Mouse (Mus musculus): ENCODE results near the gene Elavl1. TPM values are rescaled to one million over a fixed set of nuclear protein-coding genes. Genes with fewer than 3 reads are reported as not detected.

Elavl1 gene
- polyA plus RNA-seq, 1 experiment from 2014 or later, result 162 TPM

DNA sequence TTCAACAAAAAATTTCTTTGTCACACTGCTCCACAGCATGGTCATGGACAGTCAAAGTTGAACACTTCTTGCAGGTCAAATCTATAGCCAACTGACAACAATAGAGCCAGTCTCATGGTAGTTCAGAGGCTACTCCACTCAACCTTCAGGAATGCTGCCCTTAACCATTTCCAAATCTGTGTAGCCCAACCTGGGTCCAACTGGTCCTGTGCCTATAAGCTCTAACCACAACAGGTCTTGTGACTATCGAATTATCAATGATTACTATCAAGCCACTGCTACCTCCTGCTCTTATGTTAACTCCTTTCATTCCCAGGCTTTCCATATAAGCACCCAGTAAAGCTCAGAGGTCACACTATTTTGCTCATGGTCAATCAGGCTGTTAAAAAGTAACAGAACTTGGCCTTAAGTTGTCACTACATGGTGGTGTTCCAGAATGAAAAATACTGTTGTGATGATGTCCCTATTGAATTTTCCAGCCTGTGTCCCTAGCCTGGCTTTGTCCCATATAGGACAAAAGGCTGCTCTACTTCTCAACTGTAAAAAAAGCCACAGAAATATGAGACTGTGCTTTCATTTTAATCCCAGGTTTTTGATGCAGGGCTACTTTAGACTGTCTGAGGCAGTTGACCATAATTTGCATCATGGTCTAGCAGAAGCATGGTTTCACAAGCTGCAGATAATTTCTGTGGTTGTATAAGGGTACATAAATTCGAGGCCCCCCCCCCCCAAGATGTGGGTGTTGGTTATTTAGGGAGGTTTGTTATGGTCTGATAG lies 6.2 kb downstream of the Elavl1 start:
- peaks cover 6% of the 10 kb centered on the region; the same call in 1 of the 2 replicates for H3K4me1 ChIP-seq (replicated peaks; ENCODE audit: insufficient read depth, low read length)
- H3K4me2 ChIP-seq (ENCODE audit: low read length), result no peak overlapping the region
- no peak for TF ChIP-seq CTCF (IDR thresholded peaks at IDR 0.05; ENCODE audit: low read depth)
- WGBS, result 71% methylated on average over 2 of the region's 2 CpGs
- DNase-seq (ENCODE audit: low spot score), result peak; percentile 14
- peaks cover 18% of the 10 kb centered on the region; the same call in 1 of the 2 replicates for H3K36me3 ChIP-seq (ENCODE audit: insufficient read depth, low read length)
- H3K9ac ChIP-seq (ENCODE audit: low read depth, low read length), result no peak overlapping the region
- H3K9me3 ChIP-seq (replicated peaks; ENCODE audit: low read length), result no peaks in the 10 kb centered on the region
- H3K27ac ChIP-seq, result peak overlapping the region; percentile 26; the same call in 1 of the 2 replicates
- H3K4me3 ChIP-seq (replicated peaks; ENCODE audit: low read depth, low read length), result no peak overlapping the region
- H3K27me3 ChIP-seq (ENCODE audit: insufficient read depth, low read length), result no peaks in the 10 kb centered on the region
- ATAC-seq (replicated peaks; ENCODE audit: low FRiP score, low read depth), result peak; percentile 25

- 88% methylated on average over 5 of the region's 5 CpGs for WGBS
- H3K27ac ChIP-seq, result no peak overlapping the region
- H3K4me3 ChIP-seq (replicated peaks; ENCODE audit: low read depth, low read length), result no peak overlapping the region
- H3K36me3 ChIP-seq (ENCODE audit: insufficient read depth, low read length), result peaks cover 18% of the 10 kb centered on the region; the same call in 1 of the 2 replicates
- H3K9ac ChIP-seq (ENCODE audit: low read depth, low read length), result no peak overlapping the region
- H3K9me3 ChIP-seq (replicated peaks; ENCODE audit: low read length), result no peaks in the 10 kb centered on the region
- DNase-seq (ENCODE audit: low spot score) (no peak), ATAC-seq (replicated peaks; ENCODE audit: low FRiP score, low read depth) (no peak)
- TF ChIP-seq CTCF (IDR thresholded peaks at IDR 0.05; ENCODE audit: low read depth), result no peak
- H3K4me2 ChIP-seq (ENCODE audit: low read length), result no peak overlapping the region
- peaks cover 1% of the 10 kb centered on the region; the same call in 1 of the 2 replicates for H3K4me1 ChIP-seq (replicated peaks; ENCODE audit: insufficient read depth, low read length)
- no peaks in the 10 kb centered on the region for H3K27me3 ChIP-seq (ENCODE audit: insufficient read depth, low read length)
These were observed 7.1 kb downstream of the Elavl1 start for GRCm38 (mm10) chr8:4318124-4318523.

- WGBS, result 77% methylated on average over 3 of the region's 3 CpGs
These were observed 10.4 kb downstream of the Elavl1 start for GRCm38 (mm10) chr8:4314852-4315251.

GRCm38 (mm10) chr8:4313254-4314124 lies 11.7 kb downstream of the Elavl1 start:
- ATAC-seq (replicated peaks; ENCODE audit: low FRiP score, low read depth) (no peak), DNase-seq (ENCODE audit: low spot score) (peak; percentile 11)
- peaks cover 4% of the 10 kb centered on the region; the same call in 1 of the 2 replicates for H3K4me1 ChIP-seq (replicated peaks; ENCODE audit: insufficient read depth, low read length)
- H3K27ac ChIP-seq, result no peak overlapping the region; the same call in 1 of the 2 replicates
- no peak overlapping the region for H3K4me3 ChIP-seq (replicated peaks; ENCODE audit: low read depth, low read length)
- 72% methylated on average over 3 of the region's 3 CpGs for WGBS
- TF ChIP-seq CTCF (IDR thresholded peaks at IDR 0.05; ENCODE audit: low read depth), result no peak
- H3K27me3 ChIP-seq (ENCODE audit: insufficient read depth, low read length), result no peaks in the 10 kb centered on the region
- peaks cover 32% of the 10 kb centered on the region for H3K36me3 ChIP-seq (ENCODE audit: insufficient read depth, low read length)
- no peak overlapping the region for H3K9ac ChIP-seq (ENCODE audit: low read depth, low read length)
- no peak overlapping the region for H3K4me2 ChIP-seq (ENCODE audit: low read length)
- no peaks in the 10 kb centered on the region for H3K9me3 ChIP-seq (replicated peaks; ENCODE audit: low read length)

More at GRCm38 (mm10) chr8:4314852-4315251, 10.4 kb downstream of the Elavl1 start:
- Histone ChIP-seq H3K4me1 (replicated peaks; ENCODE audit: insufficient read depth, low read length) (peaks cover 4% of the 10 kb centered on the region; the same call in 1 of the 2 replicates), H3K9ac (ENCODE audit: low read depth, low read length) (no peak overlapping the region), H3K4me2 (ENCODE audit: low read length) (no peak overlapping the region), H3K27me3 (ENCODE audit: insufficient read depth, low read length) (no peaks in the 10 kb centered on the region), H3K36me3 (ENCODE audit: insufficient read depth, low read length) (peaks cover 20% of the 10 kb centered on the region), H3K27ac (no peak overlapping the region), H3K4me3 (replicated peaks; ENCODE audit: low read depth, low read length) (no peak overlapping the region), H3K9me3 (replicated peaks; ENCODE audit: low read length) (no peaks in the 10 kb centered on the region)
- DNase-seq (ENCODE audit: low spot score) (no peak), ATAC-seq (replicated peaks; ENCODE audit: low FRiP score, low read depth) (no peak)
- TF ChIP-seq CTCF (IDR thresholded peaks at IDR 0.05; ENCODE audit: low read depth), result no peak

GRCm38 (mm10) chr8:4312104-4312503 lies 13.1 kb downstream of the Elavl1 start:
- H3K9ac ChIP-seq (ENCODE audit: low read depth, low read length), result no peak overlapping the region

GRCm38 (mm10) chr8:4305838-4306237 lies 19.4 kb downstream of the Elavl1 start:
- 89% methylated on average over 2 of the region's 2 CpGs for WGBS
- Histone ChIP-seq H3K4me2 (ENCODE audit: low read length) (no peak overlapping the region), H3K36me3 (ENCODE audit: insufficient read depth, low read length) (peaks cover 79% of the 10 kb centered on the region), H3K27me3 (ENCODE audit: insufficient read depth, low read length) (no peaks in the 10 kb centered on the region), H3K4me3 (replicated peaks; ENCODE audit: low read depth, low read length) (no peak overlapping the region), H3K9me3 (replicated peaks; ENCODE audit: low read length) (no peaks in the 10 kb centered on the region), H3K27ac (no peak overlapping the region), H3K9ac (ENCODE audit: low read depth, low read length) (no peak overlapping the region), H3K4me1 (replicated peaks; ENCODE audit: insufficient read depth, low read length) (no peaks in the 10 kb centered on the region)
- ATAC-seq (replicated peaks; ENCODE audit: low FRiP score, low read depth) (no peak), DNase-seq (ENCODE audit: low spot score) (no peak)
- no peak for TF ChIP-seq CTCF (IDR thresholded peaks at IDR 0.05; ENCODE audit: low read depth)

More at GRCm38 (mm10) chr8:4312104-4312503, 13.1 kb downstream of the Elavl1 start:
- no peaks in the 10 kb centered on the region for H3K27me3 ChIP-seq (ENCODE audit: insufficient read depth, low read length)
- ATAC-seq (replicated peaks; ENCODE audit: low FRiP score, low read depth), result no peak
- no peak for TF ChIP-seq CTCF (IDR thresholded peaks at IDR 0.05; ENCODE audit: low read depth)
- H3K4me2 ChIP-seq (ENCODE audit: low read length), result no peak overlapping the region
- H3K9me3 ChIP-seq (replicated peaks; ENCODE audit: low read length), result no peaks in the 10 kb centered on the region
- DNase-seq (ENCODE audit: low spot score), result no peak
- H3K4me1 ChIP-seq (replicated peaks; ENCODE audit: insufficient read depth, low read length), result peaks cover 4% of the 10 kb centered on the region; the same call in 1 of the 2 replicates
- no peak overlapping the region for H3K27ac ChIP-seq
- H3K36me3 ChIP-seq (ENCODE audit: insufficient read depth, low read length), result peaks cover 39% of the 10 kb centered on the region
- no peak overlapping the region for H3K4me3 ChIP-seq (replicated peaks; ENCODE audit: low read depth, low read length)
